Mouse (Mus musculus) CD4-positive helper T cell, adult 2 months (primary cell): ENCODE measurements around the gene Gm20481.
A peak's percentile ranks its signal among the peaks of the same experiment; 100 is the strongest.
"Not testable (repeated sequence)": the region's sequence is repeated elsewhere in the genome, so short reads cannot be mapped to it uniquely, and the experiment has no call there.

Experiments used
- DNase-seq: peaks from one replicate; pipeline ENCODE4 v3.0.0-alpha.2; 2012; ENCODE audit warnings: low read depth, missing footprints, low spot score

Gene Gm20481

GRCm38 (mm10) chr17:34969822-34970221 is at the start of gene Gm20481:
Gene Gm20481 (plus strand): TSS chr17:34969912.
- not testable (repeated sequence) for DNase-seq

- DNase-seq, result no peak
Measured at GRCm38 (mm10) chr17:34922939-34923338, 46.8 kb upstream of the Gm20481 start.

- no peak for DNase-seq
Measured at GRCm38 (mm10) chr17:34924258-34924657, 45.5 kb upstream of the Gm20481 start.

GRCm38 (mm10) chr17:34927306-34928019 is 42.2 kb upstream of the Gm20481 start:
- DNase-seq, result no peak

- DNase-seq, result no peak
Measured at GRCm38 (mm10) chr17:34928841-34929240, 40.9 kb upstream of the Gm20481 start.

- peak; percentile 97 for DNase-seq
Measured at GRCm38 (mm10) chr17:34931061-34931734, 38.5 kb upstream of the Gm20481 start, which contains the start of gene Neu1. Gene Neu1 (plus strand): TSS chr17:34931253.

GRCm38 (mm10) chr17:34931735-34932098 is 38.0 kb upstream of the Gm20481 start:
- peak; percentile 64 for DNase-seq

GRCm38 (mm10) chr17:34932287-34932686 is 37.4 kb upstream of the Gm20481 start:
- peak; percentile 51 for DNase-seq

GRCm38 (mm10) chr17:34934031-34934430 is 35.7 kb upstream of the Gm20481 start:
- DNase-seq, result no peak

- DNase-seq, result no peak
Measured at GRCm38 (mm10) chr17:34934830-34935229, 34.9 kb upstream of the Gm20481 start.

GRCm38 (mm10) chr17:34937960-34938505 is 31.7 kb upstream of the Gm20481 start:
- DNase-seq, result no peak

- DNase-seq, result no peak
Measured at GRCm38 (mm10) chr17:34941344-34942041, 28.2 kb upstream of the Gm20481 start.

- no peak for DNase-seq
Measured at GRCm38 (mm10) chr17:34943128-34943815, 26.4 kb upstream of the Gm20481 start.

GRCm38 (mm10) chr17:34944362-34944761 is 25.4 kb upstream of the Gm20481 start:
- no peak for DNase-seq

- no peak for DNase-seq
Measured at GRCm38 (mm10) chr17:34946486-34947140, 23.1 kb upstream of the Gm20481 start.

GRCm38 (mm10) chr17:34947606-34948005 is 22.1 kb upstream of the Gm20481 start:
- DNase-seq, result no peak

GRCm38 (mm10) chr17:34948721-34949552 is 20.8 kb upstream of the Gm20481 start:
- DNase-seq, result not testable (repeated sequence)

- DNase-seq, result no peak
Measured at GRCm38 (mm10) chr17:34949553-34949969, 20.2 kb upstream of the Gm20481 start.

- DNase-seq, result no peak
Measured at GRCm38 (mm10) chr17:34950514-34951455, 18.9 kb upstream of the Gm20481 start.
